Mouse (Mus musculus) cerebellum, postnatal 10 days (tissue): Measurements from ENCODE around the gene Prrx1.

Experiments
- DNase-seq, 2 experiments: peaks; one replicate each; pipeline ENCODE4 v3.0.0; 2021; ENCODE audit warnings: mixed read lengths in 2 of 2

Prrx1 gene

DNA sequence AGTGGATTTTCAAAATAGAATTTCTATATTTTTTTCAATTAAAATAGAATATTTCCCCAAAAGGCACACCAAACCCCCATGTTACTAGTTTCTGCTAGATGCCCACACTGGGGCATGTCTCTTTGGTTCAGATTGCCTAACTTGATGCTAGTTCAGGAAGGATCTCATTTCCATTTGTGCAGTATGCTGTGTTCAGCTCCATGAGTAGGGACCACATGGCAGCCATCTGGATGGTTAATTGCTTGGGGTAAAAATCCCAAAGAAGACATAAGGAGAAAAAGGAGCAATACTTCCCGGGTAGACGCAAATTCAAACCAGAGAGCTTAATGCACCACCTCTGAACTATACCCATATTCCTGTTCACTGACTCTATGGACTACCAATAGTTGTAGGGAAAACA lies 57.6 kb downstream of the Prrx1 start:
- no peak for DNase-seq

GRCm38 (mm10) chr1:163252796-163253195 lies 60.7 kb downstream of the Prrx1 start:
- DNase-seq, result no peak

GRCm38 (mm10) chr1:163252331-163252730 lies 61.2 kb downstream of the Prrx1 start:
- DNase-seq, result peak; percentile 17 to 30

DNA sequence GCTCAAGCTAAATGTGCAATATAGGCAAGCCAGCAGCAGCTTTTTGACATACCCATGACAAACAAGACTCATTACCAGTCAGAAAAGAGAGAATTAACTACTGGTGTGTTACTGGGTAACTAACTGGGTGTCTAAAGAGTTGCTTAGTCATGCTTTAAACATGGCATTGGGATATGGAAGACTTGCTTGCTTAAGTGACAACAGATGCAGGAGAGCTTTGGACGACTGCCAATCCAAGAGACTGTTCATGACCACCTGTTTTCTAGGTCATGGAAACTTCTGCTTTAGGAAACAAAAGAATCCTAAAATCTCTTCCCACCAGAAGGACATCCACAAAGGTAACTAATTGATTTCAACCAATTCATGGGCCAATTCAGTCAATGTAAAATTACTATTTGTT lies 61.7 kb downstream of the Prrx1 start:
- peak; percentile 29 to 31 for DNase-seq

DNA sequence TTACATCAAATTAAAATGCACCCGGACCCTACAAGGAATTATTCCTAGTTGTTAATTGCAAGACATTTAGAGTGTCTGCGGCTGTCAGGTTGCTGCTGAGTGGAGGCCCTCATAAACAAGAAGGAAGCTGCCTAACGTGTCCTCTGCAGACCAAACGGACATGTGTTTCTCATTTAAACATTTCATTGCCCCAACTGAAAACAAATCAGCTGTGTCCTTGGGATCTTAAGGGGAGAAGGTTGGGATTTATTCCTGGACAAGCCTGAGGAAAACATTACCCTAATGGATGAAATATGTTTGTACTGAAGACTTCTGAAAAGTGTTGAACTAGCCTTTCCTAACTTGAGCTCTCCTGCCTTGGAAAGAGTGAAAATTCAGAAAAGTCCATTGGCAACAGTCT lies 74.6 kb downstream of the Prrx1 start:
- no peak for DNase-seq

DNA sequence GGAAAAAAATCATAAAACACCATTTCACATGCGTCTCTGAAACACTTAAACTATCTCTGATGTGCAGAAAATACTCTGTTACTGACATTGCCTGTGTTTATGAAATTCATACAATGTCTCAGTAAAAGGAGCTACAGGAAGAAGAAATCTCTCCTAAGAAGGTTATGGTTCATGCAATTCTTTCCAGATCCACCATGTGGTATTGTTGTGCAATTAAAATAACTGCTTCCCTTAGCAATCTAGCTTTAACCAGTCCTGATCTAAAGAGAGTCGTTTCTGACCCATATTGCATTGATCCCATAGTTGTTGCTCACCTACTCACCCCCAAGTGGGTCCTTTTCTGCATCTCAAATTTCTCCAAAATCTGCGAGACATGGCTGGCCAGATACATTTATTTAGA lies 82.3 kb downstream of the Prrx1 start:
- no peak for DNase-seq

GRCm38 (mm10) chr1:163226271-163226670 lies 87.2 kb downstream of the Prrx1 start:
- DNase-seq, result peak; percentile 19 to 39

DNA sequence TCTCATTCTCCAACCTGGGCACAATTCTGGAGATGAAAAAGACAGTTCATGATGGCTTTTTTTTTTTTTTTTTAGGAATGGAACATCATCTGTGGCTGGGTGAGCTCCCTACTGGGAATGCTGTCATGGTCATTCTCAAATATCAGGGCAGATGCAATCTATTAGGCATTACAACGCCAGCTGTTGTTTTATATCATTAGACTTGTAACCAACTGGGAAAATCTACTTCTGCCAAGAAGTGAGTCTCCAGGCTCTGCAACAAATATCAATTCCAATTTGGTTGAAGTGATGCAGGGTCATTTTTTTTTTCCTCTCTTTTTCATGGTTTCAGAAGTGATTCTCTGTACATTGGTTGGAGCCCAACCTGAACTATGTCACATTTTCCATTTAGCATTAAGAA lies 91.7 kb downstream of the Prrx1 start:
- peak; percentile 15 to 16 for DNase-seq

DNA sequence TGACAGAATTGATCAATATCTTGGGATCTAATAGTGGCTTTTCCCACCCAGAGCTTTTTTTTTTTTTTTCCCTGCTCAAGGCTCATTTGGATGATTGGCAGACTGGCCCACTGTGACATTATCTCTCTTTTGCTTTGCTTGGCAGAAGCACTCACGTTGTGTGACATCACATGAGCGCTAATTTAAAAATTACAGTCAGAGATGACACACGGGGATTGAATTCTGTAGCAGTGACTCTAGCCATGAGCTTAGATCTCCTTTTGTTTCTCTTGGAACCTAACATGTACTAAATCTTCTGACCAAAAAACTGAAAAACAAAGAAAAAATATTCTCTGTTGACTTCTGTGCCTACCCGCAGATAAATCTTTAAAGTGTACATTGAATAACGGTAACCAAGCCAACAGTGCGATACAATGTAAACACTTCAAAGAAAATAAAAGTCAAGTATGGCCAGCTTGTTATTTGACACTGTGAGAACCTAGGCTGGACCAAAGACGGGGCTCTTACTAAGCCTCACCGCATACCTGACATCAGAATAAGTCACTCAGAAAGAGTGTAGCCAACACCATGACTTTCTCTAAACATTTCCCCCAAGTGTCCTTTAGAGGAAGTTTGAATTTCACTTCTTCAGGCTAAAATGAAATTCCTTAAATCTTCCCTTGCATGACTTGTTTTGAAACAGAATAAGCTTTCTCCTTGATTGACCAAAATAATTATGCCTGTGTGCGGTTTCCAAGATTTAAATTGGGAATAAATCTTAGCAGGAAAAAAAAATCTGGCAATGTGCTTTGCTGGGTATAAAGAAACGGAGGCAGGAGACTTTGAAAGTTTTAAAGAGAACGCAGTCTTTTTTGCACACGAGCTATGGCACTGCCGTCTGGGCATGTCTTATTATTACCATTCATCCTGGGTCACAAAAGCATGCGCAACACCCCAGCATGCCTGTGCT lies 104.3 kb downstream of the Prrx1 start:
- DNase-seq, result no peak

DNA sequence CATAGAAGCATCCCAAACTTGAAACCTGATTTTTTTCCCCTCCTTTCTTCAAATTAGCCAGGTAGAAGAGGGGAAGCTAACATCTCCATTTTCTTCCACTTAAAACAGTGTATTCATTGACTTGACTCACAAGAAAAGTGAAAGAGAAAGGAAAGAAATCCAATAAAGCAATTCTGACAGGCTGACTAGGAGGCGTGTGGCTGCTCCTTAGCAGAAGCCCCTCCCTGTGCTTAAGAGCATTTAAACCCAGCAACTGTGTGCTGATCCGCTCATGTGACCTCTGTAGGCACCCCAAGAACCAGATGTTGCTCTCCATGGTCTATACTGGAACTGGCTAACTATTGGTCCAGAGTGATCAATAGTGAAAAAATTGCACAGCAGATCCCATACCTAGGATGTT lies 114.7 kb downstream of the Prrx1 start:
- no peak for DNase-seq

- DNase-seq, result no peak
These were observed 115.5 kb downstream of the Prrx1 start for GRCm38 (mm10) chr1:163198059-163198458.
